8 mouse cellular contexts compared by ENCODE assay signal in genomic region chr6:28572991-28573759, GRCm38 (mm10).
DNase-seq lines count a peak whose midpoint lies in the region; ATAC-seq and TF ChIP-seq lines count a peak whose summit lies in the region.

No protein-coding gene starts in this region.

- H3K27ac ChIP-seq in liver, adult 2 months (replicated peaks; ENCODE audit: insufficient read depth, low read depth, low read length), result no peak overlapping the region; the same call in 1 of the 2 replicates
- no peak overlapping the region for H3K27ac ChIP-seq in liver, embryonic 11.5 days (ENCODE audit: low read depth, low read length)

- DNase-seq in liver, adult 2 months (ENCODE audit: extremely low read depth, low read depth, low spot score), result peak; percentile 65
- DNase-seq in liver, embryonic 11.5 days (ENCODE audit: low spot score), result no peak
- peak; percentile 20 for DNase-seq in gastrocnemius, postnatal 10 days
- DNase-seq in kidney, postnatal 4 days, result peak; percentile 52 to 69
- peak; percentile 13 for DNase-seq in retina, adult 2 months (ENCODE audit: low read depth, low spot score)
- no peak for DNase-seq in thymus, postnatal 36 days

- no peaks in the 10 kb centered on the region for H3K9me3 ChIP-seq in liver, embryonic 11.5 days (ENCODE audit: control insufficient read depth, low read length)

- H3K36me3 ChIP-seq in liver, adult 2 months (ENCODE audit: control insufficient read depth, insufficient read depth, low read length), result no peaks in the 10 kb centered on the region; the same call in 1 of the 2 replicates
- H3K36me3 ChIP-seq in liver, embryonic 11.5 days (ENCODE audit: control insufficient read depth, insufficient read depth, low read length), result no peaks in the 10 kb centered on the region

- H3K4me3 ChIP-seq in liver, adult 2 months (ENCODE audit: insufficient read depth, low read depth, low read length), result no peak overlapping the region
- no peak overlapping the region for H3K4me3 ChIP-seq in liver, embryonic 11.5 days (ENCODE audit: low read depth, low read length)

- no peak overlapping the region for H3K9ac ChIP-seq in liver, adult 2 months (ENCODE audit: low read depth, low read length)
- H3K9ac ChIP-seq in liver, embryonic 11.5 days (ENCODE audit: low read depth, low read length), result no peak overlapping the region

- H3K4me2 ChIP-seq in liver, embryonic 11.5 days, result no peak overlapping the region

- H3K79me2 ChIP-seq in liver, adult 2 months (ENCODE audit: control insufficient read depth, insufficient read depth, low read length), result peaks cover 7% of the 10 kb centered on the region; the same call in 1 of the 2 replicates

- TF ChIP-seq POLR2A in liver, adult 2 months (IDR thresholded peaks at IDR 0.05; ENCODE audit: extremely low read depth, insufficient read depth, low read length), result no peak

- WGBS in liver, adult 2 months, result 21% methylated on average over 11 of the region's 11 CpGs
- 86% methylated on average over 11 of the region's 11 CpGs for WGBS in liver, embryonic 11.5 days

- no peak for TF ChIP-seq CTCF in liver, adult 2 months (IDR thresholded peaks at IDR 0.05; ENCODE audit: low read depth, low read length)

- peaks cover 27% of the 10 kb centered on the region for H3K4me1 ChIP-seq in liver, adult 2 months (ENCODE audit: control insufficient read depth, insufficient read depth, low read length)
- peaks cover 7% of the 10 kb centered on the region; the same call in 1 of the 2 replicates for H3K4me1 ChIP-seq in liver, embryonic 11.5 days (replicated peaks; ENCODE audit: control insufficient read depth, insufficient read depth, low read length)

- no peaks in the 10 kb centered on the region for H3K27me3 ChIP-seq in liver, adult 2 months (ENCODE audit: control insufficient read depth, insufficient read depth, low read length)
- H3K27me3 ChIP-seq in liver, embryonic 11.5 days (replicated peaks; ENCODE audit: control insufficient read depth, insufficient read depth, low read length), result no peaks in the 10 kb centered on the region

- ATAC-seq in liver, embryonic 11.5 days (replicated peaks; ENCODE audit: low FRiP score), result no peak
- ATAC-seq in common myeloid progenitor, adult 5-6 weeks (replicated peaks; ENCODE audit: low read depth, poor library complexity, severe bottlenecking), result peak; percentile 48
- no peak for ATAC-seq in activated CD4-positive, CD25-positive, alpha-beta regulatory T cell, adult 4 months

Comparison
In these comparisons a context has a peak if more than half of its experiments do, and no peak if none do; other contexts are left out.
1. DNase-seq: peak in liver, adult 2 months (single experiment), gastrocnemius, postnatal 10 days (single experiment), kidney, postnatal 4 days (2 of 2) and retina, adult 2 months (single experiment); none in liver, embryonic 11.5 days (single experiment) and thymus, postnatal 36 days (0 of 2).